Mouse (Mus musculus) heart, postnatal 0 days (tissue): ENCODE results near the gene Mcrip1. TPM values are rescaled to one million over a fixed set of nuclear protein-coding genes. Genes with fewer than 3 reads are reported as not detected.

Experiments
- ATAC-seq: fragments of 200-750 bp; cut with Nextera tagmentation; 2 replicates; pipeline ENCODE4 v1.8.0; 2017; ENCODE audit warnings: low read depth, moderate number of reproducible peaks, moderate library complexity; ENCODE audit not compliant: insufficient read depth
- DNase-seq: peaks from one replicate; pipeline ENCODE4 v3.0.0-alpha.2; 2016; ENCODE audit warnings: low spot score
- H3K27ac ChIP-seq: fragments of 300-500 bp; sonication (generic); 2 replicates; pipeline ENCODE4 v1.5.1; 2014; ENCODE audit warnings: low read depth, mild to moderate bottlenecking
- H3K27me3 ChIP-seq: fragments of 300-500 bp; sonication (generic); 2 replicates; pipeline ENCODE4 v1.6.1; 2014; ENCODE audit warnings: low read length, mixed read lengths; ENCODE audit not compliant: control insufficient read depth, insufficient read depth
- H3K36me3 ChIP-seq: fragments of 300-500 bp; sonication (generic); replicated peaks from 2 replicates; pipeline ENCODE4 v1.6.1; 2014; ENCODE audit warnings: low read length, mixed read lengths; ENCODE audit not compliant: control insufficient read depth, insufficient read depth
- H3K4me1 ChIP-seq: fragments of 300-500 bp; sonication (generic); 2 replicates; pipeline ENCODE4 v1.6.1; 2014; ENCODE audit warnings: antibody characterized with exemption; ENCODE audit not compliant: control insufficient read depth, insufficient read depth
- H3K4me2 ChIP-seq: fragments of 300-500 bp; sonication (generic); 2 replicates; pipeline ENCODE4 v1.6.1; 2014; ENCODE audit warnings: low read depth, mild to moderate bottlenecking, low read length, moderate library complexity
- H3K4me3 ChIP-seq: fragments of 300-500 bp; sonication (generic); 2 replicates; pipeline ENCODE4 v1.5.1; 2014; ENCODE audit warnings: low read depth, low read length
- H3K9ac ChIP-seq: fragments of 300-500 bp; sonication (generic); replicated peaks from 2 replicates; pipeline ENCODE4 v1.6.1; 2014; ENCODE audit warnings: low read depth, low read length, mixed read lengths
- H3K9me3 ChIP-seq: fragments of 300-500 bp; sonication (generic); replicated peaks from 2 replicates; pipeline ENCODE4 v1.6.1; 2016; ENCODE audit warnings: low read length; ENCODE audit not compliant: control insufficient read depth
- CTCF ChIP-seq: IDR thresholded peaks from 2 replicates; pipeline ENCODE4 v1.5.1; 2016; ENCODE audit warnings: antibody characterized with exemption, control low read depth, low read depth
- EP300 ChIP-seq: IDR thresholded peaks from 2 replicates; pipeline ENCODE4 v1.6.1; 2016; ENCODE audit warnings: antibody characterized with exemption, low read depth
- WGBS: fragments of 180-500 bp; shearing (Covaris S2); extraction: QIAGEN DNeasy Blood & Tissue Kit; methylation state at CpG from one replicate; pipeline ENCODE4 v1.1.7; 2014; 5-methylcytosine and 5-hydroxymethylcytosine counted together
- polyA plus RNA-seq: library from polyadenylated mRNA; unstranded; fragments of >200 nt; fragmentation: Nextera tagmentation; extraction: Ambion mirVana; gene quantifications from 2 replicates; pipeline ENCODE4 v1.2.1, GENCODE M21; 2015
- total RNA-seq: library from RNA; depleted of rRNA; stranded (reverse); fragments of >200 nt; gene quantifications from 2 replicates; pipeline ENCODE4 v1.2.3, GENCODE M21; 2014; ENCODE audit warnings: low replicate concordance

The Mcrip1 gene
- total and polyA plus RNA-seq, 2 experiments from 2014 or later = 93.5 to 138 TPM

DNA sequence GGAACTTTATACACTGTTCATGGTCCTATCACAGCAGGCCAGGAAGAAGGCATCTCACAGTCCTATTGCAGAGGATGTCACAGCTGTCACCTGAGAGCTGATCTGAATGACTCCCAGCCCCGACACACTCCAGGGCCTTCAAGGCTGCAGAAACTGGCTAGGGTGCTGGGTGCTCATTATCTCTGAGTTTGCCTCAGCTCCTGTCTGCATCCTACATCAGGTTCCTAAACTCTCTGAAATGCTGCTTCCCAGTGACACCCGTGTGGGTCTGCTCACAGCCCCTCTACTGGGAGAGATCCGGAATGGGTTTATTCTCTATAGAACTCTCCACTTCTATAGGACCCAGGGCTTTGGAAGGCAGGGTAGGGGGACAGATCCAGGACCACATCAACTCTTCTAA lies 1.3 kb downstream of the Mcrip1 start:
- 62% methylated on average over 3 of the region's 3 CpGs for WGBS
- DNase-seq (no peak), ATAC-seq (no peak)
- Histone ChIP-seq H3K4me2 (peak overlapping the region; percentile 92), H3K27me3 (no peaks in the 10 kb centered on the region), H3K27ac (0 out of 2 replicates have a peak overlapping the region, but pooled peaks have one; percentile 95), H3K4me3 (peak overlapping the region; percentile 94), H3K36me3 (peaks cover 16% of the 10 kb centered on the region), H3K9ac (0 out of 2 replicates have a peak overlapping the region, but pooled peaks have one; percentile 97), H3K4me1 (peaks cover 22% of the 10 kb centered on the region), H3K9me3 (no peaks in the 10 kb centered on the region)
- TF ChIP-seq CTCF (no peak), EP300 (no peak)

DNA sequence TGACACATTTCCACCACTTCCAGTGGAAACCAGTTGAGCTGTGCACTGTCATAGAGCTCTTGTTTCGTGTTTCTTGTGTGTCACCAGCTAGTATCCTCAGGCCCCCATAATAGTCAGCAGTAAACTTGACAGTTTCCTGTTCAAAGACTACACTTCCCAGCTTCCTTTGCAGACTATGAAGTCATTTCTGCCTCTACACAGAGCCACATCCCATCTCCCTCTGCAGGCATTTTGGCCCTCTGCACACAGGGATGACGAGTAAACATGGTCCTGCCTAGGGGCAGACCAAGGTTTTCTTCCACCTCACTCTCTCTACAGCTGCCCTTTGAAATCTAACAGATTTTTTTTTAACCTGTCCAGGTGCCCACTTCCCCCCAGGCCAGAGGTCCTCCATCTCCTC lies 2.1 kb downstream of the Mcrip1 start:
- Histone ChIP-seq H3K27ac (no peak overlapping the region), H3K4me2 (no peak overlapping the region)
- WGBS = 50% methylated on average over 2 of the region's 2 CpGs

DNA sequence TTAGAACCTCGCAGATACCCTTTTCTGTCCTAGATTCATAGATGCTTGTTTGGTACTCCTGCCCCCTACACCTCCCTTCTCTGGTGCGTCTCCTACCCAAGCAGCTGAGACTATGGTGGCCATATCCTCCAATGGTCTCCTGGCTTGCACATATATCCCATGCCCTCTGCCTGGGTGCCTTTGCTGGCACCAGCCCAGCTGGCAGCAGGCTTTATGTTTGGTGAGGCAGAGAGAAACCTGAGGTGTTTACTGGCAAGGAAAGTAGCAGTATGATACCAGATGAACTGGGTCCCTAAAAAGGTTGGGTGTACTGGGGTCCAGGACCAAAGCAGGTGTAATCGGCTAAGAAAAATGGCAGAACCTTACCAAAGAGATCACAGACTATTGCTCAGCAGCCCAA lies 3.6 kb downstream of the Mcrip1 start:
- Histone ChIP-seq H3K36me3 (peaks cover 27% of the 10 kb centered on the region), H3K4me3 (no peak overlapping the region), H3K4me1 (peaks cover 27% of the 10 kb centered on the region), H3K27me3 (no peaks in the 10 kb centered on the region), H3K27ac (no peak overlapping the region), H3K9ac (no peak overlapping the region), H3K4me2 (no peak overlapping the region), H3K9me3 (no peaks in the 10 kb centered on the region)
- TF ChIP-seq EP300 (no peak), CTCF (no peak)
- DNase-seq (no peak), ATAC-seq (no peak)
- WGBS = 90% methylated on average over 3 of the region's 3 CpGs

More for the DNA sequence above, 2.1 kb downstream of the Mcrip1 start:
- no peak overlapping the region for H3K9ac ChIP-seq
- no peak for ATAC-seq
- no peak overlapping the region for H3K4me3 ChIP-seq
- no peaks in the 10 kb centered on the region for H3K9me3 ChIP-seq
- H3K27me3 ChIP-seq = no peaks in the 10 kb centered on the region
- H3K36me3 ChIP-seq = peaks cover 23% of the 10 kb centered on the region
- DNase-seq = peak; percentile 44
- TF ChIP-seq EP300 = no peak
- TF ChIP-seq CTCF = peak; percentile 32
- peaks cover 23% of the 10 kb centered on the region for H3K4me1 ChIP-seq

DNA sequence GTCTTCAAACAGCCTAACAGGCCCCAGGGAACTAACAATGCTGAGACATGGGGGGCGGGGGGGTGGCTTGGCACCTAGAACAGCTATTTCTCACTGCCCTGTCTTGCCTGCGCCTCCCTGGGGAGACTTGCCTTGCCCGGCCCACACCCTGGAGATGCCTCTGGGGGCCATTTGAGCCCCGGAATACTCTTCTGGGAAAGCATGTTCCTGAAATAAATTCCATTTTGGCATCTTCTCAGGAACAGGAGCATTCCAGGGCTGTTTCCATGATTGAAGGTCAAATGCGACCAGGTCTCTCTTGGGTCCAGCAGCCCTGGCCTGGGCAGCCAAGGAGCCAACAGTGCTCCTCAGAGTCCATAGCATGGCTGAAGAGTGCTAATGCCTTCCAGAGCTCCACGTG lies 7.2 kb downstream of the Mcrip1 start:
- ATAC-seq (no peak), DNase-seq (no peak)
- Histone ChIP-seq H3K9ac (no peak overlapping the region), H3K4me1 (peaks cover 27% of the 10 kb centered on the region), H3K27me3 (no peaks in the 10 kb centered on the region), H3K36me3 (peaks cover 27% of the 10 kb centered on the region), H3K9me3 (no peaks in the 10 kb centered on the region), H3K27ac (peak overlapping the region; percentile 15), H3K4me2 (no peak overlapping the region), H3K4me3 (no peak overlapping the region)
- no peak for TF ChIP-seq EP300
- TF ChIP-seq CTCF = no peak
- 65% methylated on average over 6 of the region's 6 CpGs for WGBS

DNA sequence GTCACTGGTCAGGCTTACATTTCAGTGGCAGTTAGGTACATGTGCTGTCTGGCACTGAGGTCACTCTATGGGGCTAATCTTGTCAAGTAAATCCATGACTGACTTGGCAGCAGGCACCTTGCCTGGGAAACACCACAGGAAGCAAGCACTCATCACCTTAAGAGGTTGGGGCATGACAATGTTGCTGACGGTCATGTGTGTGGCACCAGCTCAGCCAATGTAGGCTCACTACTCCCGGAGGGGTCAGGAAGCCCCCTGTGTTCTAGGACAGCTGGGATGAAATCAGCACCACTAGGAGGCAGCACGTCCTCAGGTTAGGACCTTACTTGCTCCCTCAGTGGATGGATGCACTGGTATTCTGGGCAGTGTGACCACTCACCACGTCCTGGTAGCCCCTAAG lies 7.6 kb downstream of the Mcrip1 start:
- WGBS = 19% methylated on average over 4 of the region's 4 CpGs
- TF ChIP-seq CTCF (peak; percentile 68), EP300 (no peak)

More for the DNA sequence above, 7.6 kb downstream of the Mcrip1 start:
- no peak overlapping the region for H3K9ac ChIP-seq
- no peak overlapping the region for H3K4me3 ChIP-seq
- ATAC-seq = peak; percentile 70
- H3K27ac ChIP-seq = no peak overlapping the region
- no peak overlapping the region for H3K4me2 ChIP-seq
- no peaks in the 10 kb centered on the region for H3K27me3 ChIP-seq
- H3K9me3 ChIP-seq = no peaks in the 10 kb centered on the region
- peaks cover 27% of the 10 kb centered on the region for H3K36me3 ChIP-seq
- DNase-seq = peak; percentile 59
- H3K4me1 ChIP-seq = peaks cover 26% of the 10 kb centered on the region
